Mouse (Mus musculus) intestine, embryonic 16.5 days (tissue): ENCODE data around the gene Ost4. TPM values are rescaled to one million over a fixed set of nuclear protein-coding genes. Genes with fewer than 3 reads are reported as not detected.
"Not testable (repeated sequence)": the region's sequence is repeated elsewhere in the genome, so short reads cannot be mapped to it uniquely, and the experiment has no call there.

ENCODE experiments used
- ATAC-seq: fragments of 200-750 bp; cut with Nextera tagmentation; 2 replicates; pipeline ENCODE4 v1.8.0; 2017; ENCODE audit warnings: moderate TSS enrichment, moderate library complexity
- H3K27ac ChIP-seq: fragments of 300-500 bp; sonication (generic); 2 replicates; pipeline ENCODE4 v1.5.1; 2014; ENCODE audit warnings: mild to moderate bottlenecking, low read length
- H3K27me3 ChIP-seq: fragments of 300-500 bp; sonication (generic); replicated peaks from 2 replicates; pipeline ENCODE4 v1.6.1; 2014; ENCODE audit warnings: low read length, control low read depth, mixed read lengths; ENCODE audit not compliant: control insufficient read depth, insufficient read depth
- H3K36me3 ChIP-seq: fragments of 300-500 bp; sonication (generic); 2 replicates; pipeline ENCODE4 v1.6.1; 2014; ENCODE audit warnings: low read length, control low read depth; ENCODE audit not compliant: control insufficient read depth, insufficient read depth
- H3K4me1 ChIP-seq: fragments of 300-500 bp; sonication (generic); 2 replicates; pipeline ENCODE4 v1.6.1; 2014; ENCODE audit warnings: low read length, control low read depth, mixed read lengths; ENCODE audit not compliant: control insufficient read depth, insufficient read depth
- H3K4me2 ChIP-seq: fragments of 300-500 bp; sonication (generic); 2 replicates; pipeline ENCODE4 v1.6.1; 2014; ENCODE audit warnings: low read depth, low read length, control low read depth
- H3K4me3 ChIP-seq: fragments of 300-500 bp; sonication (generic); 2 replicates; pipeline ENCODE4 v1.5.1; 2014; ENCODE audit warnings: mild to moderate bottlenecking, low read length
- H3K9ac ChIP-seq: fragments of 300-500 bp; sonication (generic); 2 replicates; pipeline ENCODE4 v1.6.1; 2014; ENCODE audit warnings: low read depth, low read length
- H3K9me3 ChIP-seq: fragments of 300-500 bp; sonication (generic); 2 replicates; pipeline ENCODE4 v1.6.1; 2016; ENCODE audit warnings: low read length, control low read depth; ENCODE audit not compliant: control insufficient read depth
- WGBS: fragments of 180-500 bp; shearing (Covaris S2); extraction: QIAGEN DNeasy Blood & Tissue Kit; methylation state at CpG from one replicate; pipeline ENCODE4 v1.1.7; 2014; 5-methylcytosine and 5-hydroxymethylcytosine counted together
- polyA plus RNA-seq: library from polyadenylated mRNA; unstranded; fragments of >200 nt; fragmentation: Nextera tagmentation; extraction: Ambion mirVana; gene quantifications from 2 replicates; pipeline ENCODE4 v1.2.1, GENCODE M21; 2015

Gene Ost4
- polyA plus RNA-seq, 1 experiment from 2014 or later, result 477 TPM

GRCm38 (mm10) chr5:30888337-30889087, 19.1 kb downstream of the Ost4 start, which contains the start of gene Agbl5:
TSS of gene Agbl5 (plus strand) at chr5:30888694.
- peak within 1 kb of the TSS; percentile 88 for H3K4me2 ChIP-seq
- H3K4me1 ChIP-seq, result peaks cover 18% of the 10 kb centered on the region
- H3K9me3 ChIP-seq, result no peaks in the 10 kb centered on the region
- under 1% methylated on average over 40 of the region's 42 CpGs for WGBS
- peak within 1 kb of the TSS; percentile 89 for H3K9ac ChIP-seq
- H3K36me3 ChIP-seq, result peaks cover 13% of the 10 kb centered on the region
- ATAC-seq, result peak; percentile 94
- H3K27me3 ChIP-seq, result no peaks in the 10 kb centered on the region
- peak within 1 kb of the TSS; percentile 87 for H3K4me3 ChIP-seq
- peak within 1 kb of the TSS; percentile 98 for H3K27ac ChIP-seq

GRCm38 (mm10) chr5:30887858-30888336, 19.7 kb downstream of the Ost4 start:
- Histone ChIP-seq H3K36me3 (peaks cover 9% of the 10 kb centered on the region), H3K9ac (peak overlapping the region; percentile 81), H3K4me2 (peak overlapping the region; percentile 88), H3K9me3 (no peaks in the 10 kb centered on the region), H3K27me3 (no peaks in the 10 kb centered on the region), H3K4me1 (peaks cover 18% of the 10 kb centered on the region), H3K27ac (peak overlapping the region; percentile 98), H3K4me3 (peak overlapping the region; percentile 87)
- WGBS, result under 1% methylated on average over 28 of the region's 28 CpGs
- peak; percentile 91 for ATAC-seq

- Histone ChIP-seq H3K36me3 (peaks cover 8% of the 10 kb centered on the region), H3K27me3 (no peaks in the 10 kb centered on the region), H3K4me1 (peaks cover 18% of the 10 kb centered on the region), H3K27ac (peak overlapping the region; percentile 98), H3K4me3 (peak overlapping the region; percentile 87), H3K4me2 (peak overlapping the region; percentile 69), H3K9ac (peak overlapping the region; percentile 81), H3K9me3 (no peaks in the 10 kb centered on the region)
- WGBS, result under 1% methylated on average over 19 of the region's 19 CpGs
- ATAC-seq, result peak; percentile 64
Observed at GRCm38 (mm10) chr5:30887331-30887761, 20.2 kb downstream of the Ost4 start.

- H3K27me3 ChIP-seq, result no peaks in the 10 kb centered on the region
- H3K36me3 ChIP-seq, result peaks cover 2% of the 10 kb centered on the region
- 31% methylated on average over 5 of the region's 5 CpGs for WGBS
- peak overlapping the region; percentile 69 for H3K4me2 ChIP-seq
- no peaks in the 10 kb centered on the region for H3K9me3 ChIP-seq
- peaks cover 18% of the 10 kb centered on the region for H3K4me1 ChIP-seq
- H3K27ac ChIP-seq, result peak overlapping the region; percentile 98
- H3K9ac ChIP-seq, result peak overlapping the region; percentile 81
- peak overlapping the region; percentile 87 for H3K4me3 ChIP-seq
- ATAC-seq, result no peak
Observed at GRCm38 (mm10) chr5:30886731-30887130, 20.9 kb downstream of the Ost4 start.

GRCm38 (mm10) chr5:30886209-30886608, 21.4 kb downstream of the Ost4 start:
- no peak for ATAC-seq

GRCm38 (mm10) chr5:30881839-30882238, 25.7 kb downstream of the Ost4 start:
- H3K4me1 ChIP-seq, result 0 out of 2 replicates have a peak, but pooled peaks cover 13% of the 10 kb centered on the region
- not testable (repeated sequence) for H3K9me3 ChIP-seq, ATAC-seq, H3K27ac ChIP-seq, H3K4me2 ChIP-seq, H3K9ac ChIP-seq, H3K27me3 ChIP-seq, H3K36me3 ChIP-seq, H3K4me3 ChIP-seq
- 82% methylated on average over 4 of the region's 4 CpGs for WGBS

More at GRCm38 (mm10) chr5:30886209-30886608, 21.4 kb downstream of the Ost4 start:
- Histone ChIP-seq H3K9ac (no peak overlapping the region), H3K36me3 (no peaks in the 10 kb centered on the region), H3K27ac (no peak overlapping the region), H3K4me2 (peak overlapping the region; percentile 69; the same call in 1 of the 2 replicates), H3K4me3 (no peak overlapping the region), H3K27me3 (no peaks in the 10 kb centered on the region), H3K9me3 (no peaks in the 10 kb centered on the region), H3K4me1 (peaks cover 18% of the 10 kb centered on the region)
- 45% methylated on average over 4 of the region's 4 CpGs for WGBS

- Histone ChIP-seq H3K9me3 (no peaks in the 10 kb centered on the region), H3K27ac (no peak overlapping the region), H3K27me3 (no peaks in the 10 kb centered on the region), H3K9ac (no peak overlapping the region), H3K4me2 (no peak overlapping the region), H3K4me3 (no peak overlapping the region), H3K4me1 (0 out of 2 replicates have a peak, but pooled peaks cover 6% of the 10 kb centered on the region), H3K36me3 (peaks cover 22% of the 10 kb centered on the region)
- WGBS, result 57% methylated on average over 5 of the region's 5 CpGs
- peak; percentile 43; the same call in 1 of the 2 replicates for ATAC-seq
Observed at GRCm38 (mm10) chr5:30879347-30879943, 28.1 kb downstream of the Ost4 start.

- Histone ChIP-seq H3K9me3 (no peaks in the 10 kb centered on the region), H3K4me3 (no peak overlapping the region), H3K27ac (no peak overlapping the region), H3K4me2 (no peak overlapping the region), H3K36me3 (peaks cover 30% of the 10 kb centered on the region), H3K9ac (no peak overlapping the region), H3K27me3 (no peaks in the 10 kb centered on the region), H3K4me1 (0 out of 2 replicates have a peak, but pooled peaks cover 6% of the 10 kb centered on the region)
- WGBS, result 32% methylated on average over 6 of the region's 6 CpGs
- peak; percentile 32; the same call in 1 of the 2 replicates for ATAC-seq
Observed at GRCm38 (mm10) chr5:30878616-30879015, 29.0 kb downstream of the Ost4 start.

GRCm38 (mm10) chr5:30874365-30874764, 33.2 kb downstream of the Ost4 start:
- Histone ChIP-seq H3K36me3 (peaks cover 44% of the 10 kb centered on the region), H3K9me3 (no peaks in the 10 kb centered on the region), H3K4me3 (no peak overlapping the region), H3K27me3 (no peaks in the 10 kb centered on the region), H3K4me2 (no peak overlapping the region), H3K27ac (no peak overlapping the region), H3K9ac (no peak overlapping the region), H3K4me1 (peaks cover 17% of the 10 kb centered on the region)
- no peak for ATAC-seq
- WGBS, result 87% methylated on average over 7 of the region's 7 CpGs
